Mouse (Mus musculus): ENCODE measurements at regions not wholly inside any gene's neighbourhood (a gene's known extent, or its start where the extent isn't known, plus 50 kb on each side); places are given as distances from the start of the nearest gene placed in this dataset.

DNA sequence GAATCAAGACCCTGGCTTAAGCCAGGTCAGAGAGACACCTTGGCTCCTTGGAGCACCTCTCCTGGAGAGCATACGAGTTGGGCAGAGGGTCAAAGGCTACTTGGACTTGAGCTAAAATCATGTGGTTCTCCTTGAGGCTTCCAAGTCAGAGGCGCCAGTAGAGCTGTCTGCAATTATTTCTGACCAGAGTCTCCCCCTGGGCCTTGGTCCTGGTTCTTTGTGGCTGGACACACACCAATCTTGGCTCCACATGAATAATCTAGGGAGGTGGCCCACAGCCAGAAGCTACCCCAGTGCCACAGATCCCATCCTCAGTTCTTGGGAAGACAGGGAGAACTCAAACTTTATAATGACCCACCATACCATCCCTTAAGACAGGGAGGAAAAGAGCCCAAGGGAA lies 144.0 kb upstream of the Adamts9 start:
- ATAC-seq (ENCODE audit: insufficient number of reproducible peaks, low FRiP score, low TSS enrichment, low read depth) (no peak), DNase-seq (ENCODE audit: low spot score) (no peak)
- Histone ChIP-seq H3K27me3 (ENCODE audit: control insufficient read depth, insufficient read depth, low read length) (no peaks in the 10 kb centered on the region), H3K4me2 (ENCODE audit: low read depth, severe bottlenecking) (no peak overlapping the region), H3K9me3 (ENCODE audit: control insufficient read depth, low read length) (no peaks in the 10 kb centered on the region), H3K4me3 (ENCODE audit: low read depth, low read length) (no peak overlapping the region), H3K4me1 (ENCODE audit: control insufficient read depth, insufficient read depth, low read length) (no peaks in the 10 kb centered on the region), H3K36me3 (ENCODE audit: control insufficient read depth, insufficient read depth, low read length) (no peaks in the 10 kb centered on the region), H3K27ac (replicated peaks; ENCODE audit: low read depth, low read length) (no peak overlapping the region), H3K9ac (ENCODE audit: low read length) (no peak overlapping the region)
- WGBS, result 82% methylated on average over 2 of the region's 2 CpGs

DNA sequence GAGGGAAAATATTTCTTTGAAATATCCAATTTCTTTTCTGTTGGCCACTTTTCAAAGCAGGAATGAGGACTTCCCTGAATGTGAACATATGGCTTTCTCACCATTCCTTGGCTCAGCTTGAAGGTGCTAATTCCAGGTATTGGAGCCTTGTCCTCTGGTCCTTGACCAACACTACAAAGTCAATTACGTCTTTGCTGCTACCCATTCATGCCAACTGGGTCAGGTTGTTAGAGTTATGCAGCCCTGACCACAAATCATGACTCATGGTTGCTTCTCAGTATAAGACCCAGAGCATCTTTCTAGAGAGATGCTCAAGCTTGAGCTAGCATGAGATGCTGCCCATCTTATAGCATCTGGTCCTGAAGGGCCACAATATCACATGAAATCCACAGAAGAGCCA lies 141.0 kb upstream of the Adamts9 start:
- Histone ChIP-seq H3K9ac (ENCODE audit: low read length) (no peak overlapping the region), H3K27me3 (ENCODE audit: control insufficient read depth, insufficient read depth, low read length) (no peaks in the 10 kb centered on the region), H3K4me2 (ENCODE audit: low read depth, severe bottlenecking) (no peak overlapping the region), H3K4me1 (ENCODE audit: control insufficient read depth, insufficient read depth, low read length) (no peaks in the 10 kb centered on the region), H3K36me3 (ENCODE audit: control insufficient read depth, insufficient read depth, low read length) (no peaks in the 10 kb centered on the region), H3K9me3 (ENCODE audit: control insufficient read depth, low read length) (no peaks in the 10 kb centered on the region), H3K4me3 (ENCODE audit: low read depth, low read length) (no peak overlapping the region), H3K27ac (replicated peaks; ENCODE audit: low read depth, low read length) (no peak overlapping the region)
- DNase-seq (ENCODE audit: low spot score) (no peak), ATAC-seq (ENCODE audit: insufficient number of reproducible peaks, low FRiP score, low TSS enrichment, low read depth) (no peak)
- 86% methylated on average over 1 of the region's 1 CpGs for WGBS

DNA sequence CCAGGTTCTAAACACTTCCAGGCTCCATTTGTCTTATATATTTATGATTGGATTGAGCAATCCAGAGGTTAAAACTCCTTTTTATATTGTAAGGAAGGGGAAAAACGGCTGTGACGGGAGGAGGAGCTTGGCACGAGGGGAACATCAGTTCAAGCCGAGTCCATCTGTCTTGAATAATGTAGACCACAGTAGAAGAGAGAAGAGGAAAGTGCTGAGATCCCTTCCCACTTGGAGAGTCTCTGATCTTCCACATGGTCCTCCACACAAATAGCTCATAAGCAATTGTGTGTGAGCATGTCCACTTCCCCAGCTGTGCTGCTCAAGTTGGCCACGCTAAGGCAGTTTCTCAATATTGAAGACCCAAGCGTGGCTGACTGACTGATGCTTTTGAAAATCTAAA lies 140.4 kb upstream of the Adamts9 start:
- DNase-seq (ENCODE audit: low spot score) (no peak), ATAC-seq (ENCODE audit: insufficient number of reproducible peaks, low FRiP score, low TSS enrichment, low read depth) (no peak)
- H3K4me3 ChIP-seq (ENCODE audit: low read depth, low read length), result no peak overlapping the region
- no peak overlapping the region for H3K9ac ChIP-seq (ENCODE audit: low read length)
- H3K4me2 ChIP-seq (ENCODE audit: low read depth, severe bottlenecking), result no peak overlapping the region
- no peaks in the 10 kb centered on the region for H3K4me1 ChIP-seq (ENCODE audit: control insufficient read depth, insufficient read depth, low read length)
- H3K9me3 ChIP-seq (ENCODE audit: control insufficient read depth, low read length), result no peaks in the 10 kb centered on the region
- 88% methylated on average over 6 of the region's 6 CpGs for WGBS
- H3K27me3 ChIP-seq (ENCODE audit: control insufficient read depth, insufficient read depth, low read length), result no peaks in the 10 kb centered on the region
- no peaks in the 10 kb centered on the region for H3K36me3 ChIP-seq (ENCODE audit: control insufficient read depth, insufficient read depth, low read length)
- H3K27ac ChIP-seq (replicated peaks; ENCODE audit: low read depth, low read length), result no peak overlapping the region

DNA sequence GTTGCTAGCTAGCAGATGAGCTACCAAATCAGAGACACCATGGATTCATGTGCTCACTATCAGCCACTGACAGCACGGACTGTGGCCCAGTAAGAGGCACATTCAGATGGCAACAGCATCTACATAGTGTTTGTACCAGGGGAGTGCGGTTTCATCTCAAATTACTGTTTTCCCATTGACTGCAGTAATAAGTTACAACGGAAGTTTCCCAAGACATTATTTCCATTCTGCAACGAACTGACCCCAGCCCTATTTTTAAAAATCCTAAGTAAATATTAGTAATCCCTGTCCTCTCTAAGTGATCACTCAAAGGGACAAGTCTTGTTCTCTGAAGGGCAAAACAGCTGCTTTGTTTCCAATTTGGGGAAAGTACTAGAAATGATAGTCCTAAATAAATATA lies 138.9 kb upstream of the Adamts9 start:
- no peak for DNase-seq (ENCODE audit: low spot score)
- Histone ChIP-seq H3K9me3 (ENCODE audit: control insufficient read depth, low read length) (no peaks in the 10 kb centered on the region), H3K4me2 (ENCODE audit: low read depth, severe bottlenecking) (no peak overlapping the region), H3K27me3 (ENCODE audit: control insufficient read depth, insufficient read depth, low read length) (no peaks in the 10 kb centered on the region), H3K4me3 (ENCODE audit: low read depth, low read length) (no peak overlapping the region), H3K4me1 (ENCODE audit: control insufficient read depth, insufficient read depth, low read length) (no peaks in the 10 kb centered on the region), H3K27ac (replicated peaks; ENCODE audit: low read depth, low read length) (no peak overlapping the region), H3K9ac (ENCODE audit: low read length) (no peak overlapping the region), H3K36me3 (ENCODE audit: control insufficient read depth, insufficient read depth, low read length) (no peaks in the 10 kb centered on the region)
- no peak for ATAC-seq (ENCODE audit: insufficient number of reproducible peaks, low FRiP score, low TSS enrichment, low read depth)
- WGBS, result 82% methylated on average over 4 of the region's 4 CpGs

DNA sequence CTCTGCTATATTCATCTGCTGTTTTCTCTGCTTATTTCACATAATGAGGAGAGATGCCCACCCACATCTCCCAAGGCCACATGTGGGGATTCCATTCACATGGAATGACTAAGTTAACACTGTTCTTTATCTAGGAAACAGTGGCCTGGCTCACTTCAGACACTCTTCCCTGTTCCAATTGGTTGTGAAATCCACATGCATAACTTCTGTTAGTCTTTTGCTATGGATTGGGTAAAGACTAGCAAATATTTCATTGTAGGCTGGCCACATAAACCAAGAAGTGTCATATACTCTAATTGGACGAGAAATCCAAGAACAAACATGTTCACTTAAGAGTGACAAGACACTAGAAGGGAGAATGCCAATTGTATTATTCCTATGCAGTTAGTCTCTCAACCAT lies 133.4 kb upstream of the Adamts9 start:
- Histone ChIP-seq H3K36me3 (ENCODE audit: control insufficient read depth, insufficient read depth, low read length) (no peaks in the 10 kb centered on the region), H3K4me1 (ENCODE audit: control insufficient read depth, insufficient read depth, low read length) (no peaks in the 10 kb centered on the region), H3K27me3 (ENCODE audit: control insufficient read depth, insufficient read depth, low read length) (no peaks in the 10 kb centered on the region), H3K9ac (ENCODE audit: low read length) (no peak overlapping the region), H3K4me2 (ENCODE audit: low read depth, severe bottlenecking) (no peak overlapping the region), H3K9me3 (ENCODE audit: control insufficient read depth, low read length) (no peaks in the 10 kb centered on the region), H3K4me3 (ENCODE audit: low read depth, low read length) (no peak overlapping the region), H3K27ac (replicated peaks; ENCODE audit: low read depth, low read length) (no peak overlapping the region)
- ATAC-seq (ENCODE audit: insufficient number of reproducible peaks, low FRiP score, low TSS enrichment, low read depth), result no peak
- DNase-seq (ENCODE audit: low spot score), result no peak
- WGBS, result 80% methylated on average over 1 of the region's 1 CpGs

DNA sequence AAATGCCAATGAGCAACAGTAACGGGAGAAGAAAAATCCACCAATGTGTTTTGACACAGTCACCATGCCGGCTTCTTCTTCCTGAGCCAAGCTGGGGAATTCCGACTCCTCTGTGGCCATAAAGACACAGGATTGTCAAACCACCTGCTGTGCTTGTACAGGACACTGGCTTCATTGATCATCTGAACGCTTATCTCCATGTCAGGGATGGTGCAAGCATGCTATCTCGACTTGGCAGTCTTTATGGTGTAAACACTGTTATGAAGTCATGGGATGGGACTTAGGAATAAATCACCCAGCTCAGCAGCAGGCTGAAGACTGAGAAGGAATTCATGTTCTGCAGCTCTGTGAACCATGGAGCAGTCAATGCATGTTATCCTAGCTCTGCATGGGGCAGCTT lies 132.6 kb upstream of the Adamts9 start:
- no peaks in the 10 kb centered on the region for H3K4me1 ChIP-seq (ENCODE audit: control insufficient read depth, insufficient read depth, low read length)
- H3K27me3 ChIP-seq (ENCODE audit: control insufficient read depth, insufficient read depth, low read length), result no peaks in the 10 kb centered on the region
- 75% methylated on average over 5 of the region's 5 CpGs for WGBS
- no peak overlapping the region for H3K4me3 ChIP-seq (ENCODE audit: low read depth, low read length)
- DNase-seq (ENCODE audit: low spot score) (no peak), ATAC-seq (ENCODE audit: insufficient number of reproducible peaks, low FRiP score, low TSS enrichment, low read depth) (no peak)
- no peak overlapping the region for H3K27ac ChIP-seq (replicated peaks; ENCODE audit: low read depth, low read length)
- no peaks in the 10 kb centered on the region for H3K36me3 ChIP-seq (ENCODE audit: control insufficient read depth, insufficient read depth, low read length)
- H3K4me2 ChIP-seq (ENCODE audit: low read depth, severe bottlenecking), result no peak overlapping the region
- no peaks in the 10 kb centered on the region for H3K9me3 ChIP-seq (ENCODE audit: control insufficient read depth, low read length)
- H3K9ac ChIP-seq (ENCODE audit: low read length), result no peak overlapping the region

DNA sequence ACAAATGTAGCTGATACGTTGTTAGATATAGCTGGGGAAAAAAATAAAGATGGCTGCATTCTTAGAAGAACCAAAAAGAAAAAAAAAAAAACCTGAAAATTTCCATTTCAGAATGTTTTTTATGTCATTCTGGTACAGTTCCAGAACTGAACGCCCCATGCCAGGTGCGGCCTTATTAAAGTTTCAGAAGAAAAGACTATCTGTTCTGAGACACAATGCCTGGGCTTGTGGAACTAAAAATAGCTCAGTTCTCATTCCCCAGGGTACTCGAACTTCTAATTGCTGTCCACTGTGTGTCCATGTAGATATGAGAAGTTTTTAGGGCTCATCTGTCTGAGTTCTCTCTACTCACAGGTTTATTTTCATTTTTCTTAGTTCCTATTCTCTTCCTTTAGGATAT lies 131.7 kb upstream of the Adamts9 start:
- WGBS, result 88% methylated on average over 4 of the region's 4 CpGs
- Histone ChIP-seq H3K9ac (ENCODE audit: low read length) (no peak overlapping the region), H3K4me3 (ENCODE audit: low read depth, low read length) (no peak overlapping the region), H3K36me3 (ENCODE audit: control insufficient read depth, insufficient read depth, low read length) (no peaks in the 10 kb centered on the region), H3K4me2 (ENCODE audit: low read depth, severe bottlenecking) (no peak overlapping the region), H3K27me3 (ENCODE audit: control insufficient read depth, insufficient read depth, low read length) (no peaks in the 10 kb centered on the region), H3K4me1 (ENCODE audit: control insufficient read depth, insufficient read depth, low read length) (no peaks in the 10 kb centered on the region), H3K9me3 (ENCODE audit: control insufficient read depth, low read length) (no peaks in the 10 kb centered on the region), H3K27ac (replicated peaks; ENCODE audit: low read depth, low read length) (no peak overlapping the region)
- ATAC-seq (ENCODE audit: insufficient number of reproducible peaks, low FRiP score, low TSS enrichment, low read depth) (no peak), DNase-seq (ENCODE audit: low spot score) (no peak)

DNA sequence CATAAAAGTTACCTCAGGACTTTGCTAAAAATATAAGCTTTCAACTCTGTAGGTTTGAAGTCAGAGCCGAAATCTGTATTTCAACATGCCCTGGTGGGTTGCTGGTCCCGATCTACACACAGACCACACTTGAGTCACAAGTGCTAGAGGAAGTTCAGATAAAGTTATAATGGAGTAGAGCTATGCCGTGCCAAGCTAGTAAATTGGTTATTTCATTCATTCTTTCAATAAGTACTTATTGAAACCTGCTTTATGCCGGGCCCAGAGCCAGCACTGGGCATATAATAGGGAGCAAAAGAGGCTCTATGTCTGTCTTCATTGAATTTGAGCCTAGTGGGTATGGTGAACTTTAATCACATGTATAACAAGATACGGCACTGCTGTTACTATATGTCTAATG lies 127.6 kb upstream of the Adamts9 start:
- H3K4me2 ChIP-seq (ENCODE audit: low read depth, severe bottlenecking), result no peak overlapping the region
- no peak for DNase-seq (ENCODE audit: low spot score)

DNA sequence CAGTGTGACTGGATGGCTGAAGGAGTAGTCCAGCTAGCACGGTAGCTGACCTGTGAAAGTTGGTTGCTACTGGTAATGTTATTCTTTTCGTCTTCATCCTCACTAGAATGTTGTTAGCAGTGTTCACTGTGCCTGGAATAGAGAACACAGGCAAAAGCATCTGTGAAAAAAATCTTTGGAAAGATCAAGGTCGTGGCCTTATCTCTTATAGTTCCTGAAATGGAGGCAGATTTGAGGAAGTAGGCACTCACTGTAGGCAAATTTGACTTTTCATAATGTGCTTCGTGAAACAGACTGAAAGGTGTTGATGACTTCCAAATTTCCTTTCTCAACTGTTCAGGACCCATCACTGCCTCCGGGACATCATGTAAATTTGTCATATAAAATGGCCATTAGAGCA lies 124.5 kb upstream of the Adamts9 start:
- Histone ChIP-seq H3K36me3 (ENCODE audit: control insufficient read depth, insufficient read depth, low read length) (no peaks in the 10 kb centered on the region), H3K4me3 (ENCODE audit: low read depth, low read length) (no peak overlapping the region), H3K9ac (ENCODE audit: low read length) (no peak overlapping the region), H3K4me1 (ENCODE audit: control insufficient read depth, insufficient read depth, low read length) (peaks cover 17% of the 10 kb centered on the region), H3K27me3 (ENCODE audit: control insufficient read depth, insufficient read depth, low read length) (no peaks in the 10 kb centered on the region), H3K4me2 (ENCODE audit: low read depth, severe bottlenecking) (no peak overlapping the region), H3K27ac (replicated peaks; ENCODE audit: low read depth, low read length) (peak overlapping the region; percentile 84; the same call in 1 of the 2 replicates), H3K9me3 (ENCODE audit: control insufficient read depth, low read length) (no peaks in the 10 kb centered on the region)
- 82% methylated on average over 5 of the region's 5 CpGs for WGBS
- DNase-seq (ENCODE audit: low spot score) (no peak), ATAC-seq (ENCODE audit: insufficient number of reproducible peaks, low FRiP score, low TSS enrichment, low read depth) (no peak)

More for the DNA sequence above, 127.6 kb upstream of the Adamts9 start:
- no peaks in the 10 kb centered on the region for H3K9me3 ChIP-seq (ENCODE audit: control insufficient read depth, low read length)
- 90% methylated on average over 5 of the region's 5 CpGs for WGBS
- no peaks in the 10 kb centered on the region for H3K27me3 ChIP-seq (ENCODE audit: control insufficient read depth, insufficient read depth, low read length)
- H3K4me3 ChIP-seq (ENCODE audit: low read depth, low read length), result no peak overlapping the region
- ATAC-seq (ENCODE audit: insufficient number of reproducible peaks, low FRiP score, low TSS enrichment, low read depth), result no peak
- H3K36me3 ChIP-seq (ENCODE audit: control insufficient read depth, insufficient read depth, low read length), result no peaks in the 10 kb centered on the region
- H3K9ac ChIP-seq (ENCODE audit: low read length), result no peak overlapping the region
- no peak overlapping the region for H3K27ac ChIP-seq (replicated peaks; ENCODE audit: low read depth, low read length)
- peaks cover 10% of the 10 kb centered on the region for H3K4me1 ChIP-seq (ENCODE audit: control insufficient read depth, insufficient read depth, low read length)
